Mouse (Mus musculus): ENCODE results near the gene Hs2st1.

DNA sequence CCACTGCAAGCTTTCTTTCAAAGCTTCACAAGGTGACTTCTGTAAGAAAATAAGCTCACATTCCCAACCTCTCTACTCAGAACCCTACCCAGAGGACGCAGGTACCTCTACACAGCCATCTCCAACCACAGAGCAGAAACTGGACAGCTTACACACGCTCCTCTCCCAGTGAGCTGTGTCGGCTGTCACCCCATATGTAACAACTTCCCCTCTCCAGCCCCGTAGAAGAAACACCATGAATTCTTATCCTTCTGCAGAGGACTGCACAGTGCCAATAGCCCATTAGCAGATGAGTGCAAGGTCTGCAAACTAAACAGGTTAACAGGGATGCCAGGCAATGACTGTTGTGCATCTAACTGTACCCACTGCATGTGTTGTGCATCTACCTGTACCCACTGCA is 23.5 kb downstream of the Hs2st1 start:
- TF ChIP-seq TAL1 (IDR thresholded peaks at IDR 0.05; ENCODE audit: low read length) (no peak), GATA1 (IDR thresholded peaks at IDR 0.05; ENCODE audit: low read length) (no peak)

All from erythroblast, embryonic 14.5 days (primary cell).